Mouse (Mus musculus) right cerebral cortex, adult 18-20 months (tissue): Measurements from ENCODE around the gene Kat2b.
"Not testable (repeated sequence)": the region's sequence is repeated elsewhere in the genome, so short reads cannot be mapped to it uniquely, and the experiment has no call there.

ENCODE experiments used
- DNase-seq: peaks from one replicate; pipeline ENCODE4 v3.0.0; 2022; ENCODE audit warnings: mixed read lengths

Kat2b gene

GRCm38 (mm10) chr17:53664703-53665382, 98.2 kb downstream of the Kat2b start:
- DNase-seq, result no peak

- no peak for DNase-seq
Observed at GRCm38 (mm10) chr17:53670453-53670852, 103.8 kb downstream of the Kat2b start.

GRCm38 (mm10) chr17:53678716-53679115, 112.1 kb downstream of the Kat2b start:
- peak; percentile 68 for DNase-seq

GRCm38 (mm10) chr17:53688321-53688720, 121.7 kb downstream of the Kat2b start:
- no peak for DNase-seq

- DNase-seq, result peak; percentile 97
Observed at GRCm38 (mm10) chr17:53688877-53689802, 122.5 kb downstream of the Kat2b start, which contains the start of gene Sgo1. Sgo1 (minus strand) TSS chr17:53689333.

- no peak for DNase-seq
Observed at GRCm38 (mm10) chr17:53689946-53690345, 123.3 kb downstream of the Kat2b start.

GRCm38 (mm10) chr17:53694039-53694438, 127.4 kb downstream of the Kat2b start:
- DNase-seq, result no peak

GRCm38 (mm10) chr17:53697521-53697920, 130.9 kb downstream of the Kat2b start:
- not testable (repeated sequence) for DNase-seq

- DNase-seq, result no peak
Observed at GRCm38 (mm10) chr17:53714453-53714852, 147.8 kb downstream of the Kat2b start.

- not testable (repeated sequence) for DNase-seq
Observed at GRCm38 (mm10) chr17:53715161-53715560, 148.5 kb downstream of the Kat2b start.

- no peak for DNase-seq
Observed at GRCm38 (mm10) chr17:53718474-53718873, 151.8 kb downstream of the Kat2b start.

GRCm38 (mm10) chr17:53718916-53719315, 152.3 kb downstream of the Kat2b start:
- not testable (repeated sequence) for DNase-seq
